Mouse (Mus musculus) spleen, adult 12 weeks (tissue): ENCODE measurements at regions not wholly inside any gene's neighbourhood (a gene's known extent, or its start where the extent isn't known, plus 50 kb on each side); places are given as distances from the start of the nearest gene placed in this dataset.

ENCODE experiments used
- DNase-seq: peaks from one replicate; pipeline ENCODE4 v3.0.0; 2022; ENCODE audit warnings: low spot score

GRCm38 (mm10) chr14:102621546-102621945 is 360.9 kb downstream of the Kctd12 start:
- no peak for DNase-seq

GRCm38 (mm10) chr14:102619056-102619455 is 363.4 kb downstream of the Kctd12 start:
- DNase-seq, result no peak

GRCm38 (mm10) chr14:102615588-102616309 is 366.7 kb downstream of the Kctd12 start:
- no peak for DNase-seq

GRCm38 (mm10) chr14:102606055-102606454 is 376.4 kb downstream of the Kctd12 start:
- no peak for DNase-seq

- DNase-seq, result no peak
Observed at GRCm38 (mm10) chr14:102594850-102595249, 387.6 kb downstream of the Kctd12 start.

- no peak for DNase-seq
Observed at GRCm38 (mm10) chr14:102553781-102554180, 428.7 kb downstream of the Kctd12 start.

GRCm38 (mm10) chr14:102552598-102552997 is 429.8 kb downstream of the Kctd12 start:
- no peak for DNase-seq

- no peak for DNase-seq
Observed at GRCm38 (mm10) chr14:102524894-102525577, 457.4 kb downstream of the Kctd12 start.

- no peak for DNase-seq
Observed at GRCm38 (mm10) chr14:102516765-102517164, 465.7 kb downstream of the Kctd12 start.

- no peak for DNase-seq
Observed at GRCm38 (mm10) chr14:102514527-102514926, 467.9 kb downstream of the Kctd12 start.

GRCm38 (mm10) chr14:102512651-102513050 is 469.8 kb downstream of the Kctd12 start:
- no peak for DNase-seq

- no peak for DNase-seq
Observed at GRCm38 (mm10) chr14:102511691-102512383, 470.6 kb downstream of the Kctd12 start.

- DNase-seq, result no peak
Observed at GRCm38 (mm10) chr14:102510387-102510786, 472.1 kb downstream of the Kctd12 start.

- DNase-seq, result no peak
Observed at GRCm38 (mm10) chr14:102505696-102506321, 476.6 kb downstream of the Kctd12 start.

GRCm38 (mm10) chr14:102497179-102497578 is 485.3 kb downstream of the Kctd12 start:
- DNase-seq, result no peak

- DNase-seq, result no peak
Observed at GRCm38 (mm10) chr14:102492376-102492775, 490.1 kb downstream of the Kctd12 start.

GRCm38 (mm10) chr14:102491205-102491604 is 491.2 kb downstream of the Kctd12 start:
- DNase-seq, result no peak

GRCm38 (mm10) chr14:102477162-102477561 is 505.3 kb downstream of the Kctd12 start:
- DNase-seq, result no peak

- no peak for DNase-seq
Observed at GRCm38 (mm10) chr14:102469326-102469725, 513.1 kb downstream of the Kctd12 start.

GRCm38 (mm10) chr14:102461001-102461400 is 521.4 kb downstream of the Kctd12 start:
- no peak for DNase-seq

GRCm38 (mm10) chr14:102439738-102440137 is 542.7 kb downstream of the Kctd12 start:
- DNase-seq, result no peak

- no peak for DNase-seq
Observed at GRCm38 (mm10) chr14:102403397-102404115, 578.9 kb downstream of the Kctd12 start.
